Mouse (Mus musculus): Measurements from ENCODE around the gene Cfap20.

Cfap20 gene

GRCm38 (mm10) chr8:95374429-95374828 lies 60.2 kb downstream of the Cfap20 start:
- in situ Hi-C loops (cut with MseI, MboI): no loop called here

GRCm38 (mm10) chr8:95373389-95374002 lies 61.2 kb downstream of the Cfap20 start:
- in situ Hi-C loops (cut with MseI, MboI): no loop called here

Measured in mouse trophoblast stem cell (cell line).